Mouse (Mus musculus) common myeloid progenitor, adult 5-6 weeks (primary cell): Measurements from ENCODE around the gene Klk6. TPM values are rescaled to one million over a fixed set of nuclear protein-coding genes. Genes with fewer than 3 reads are reported as not detected.

Experiments used
- total RNA-seq: library from RNA; stranded (forward); fragments of 200-1000, 187-1606 nt; gene quantifications from 2 replicates; pipeline ENCODE4 v1.2.3, GENCODE M21; 2017

The Klk6 gene
- total RNA-seq, 1 experiment from 2014 or later = not detected

Other genes starting within 250 kb of the Klk6 start
- 7.8 and 8.1 TPM in 2 replicates for gene Zfp719, start 244.9 kb upstream of the Klk6 start, total RNA-seq
- 0.09 TPM in 1 of 2 replicates, not detected in the other for gene Zfp819, start 217.3 kb upstream of the Klk6 start, total RNA-seq
- not detected in 2 replicates for gene Ceacam18, start 189.8 kb upstream of the Klk6 start, total RNA-seq
- gene Siglece, start 164.3 kb upstream of the Klk6 start, total RNA-seq = 0.64 and 0.82 TPM in 2 replicates
- gene Ctu1, start 152.5 kb upstream of the Klk6 start, total RNA-seq = 8.1 and 9.3 TPM in 2 replicates
- not detected in 2 replicates for gene Klk14, start 134.1 kb upstream of the Klk6 start, total RNA-seq
- gene Klk13, start 111.9 kb upstream of the Klk6 start, total RNA-seq = not detected in 2 replicates
- gene Klk12, start 55.6 kb upstream of the Klk6 start, total RNA-seq = not detected in 2 replicates
- gene Klk11, start 49.9 kb upstream of the Klk6 start, total RNA-seq = not detected in 2 replicates
- gene Klk10, start 43.5 kb upstream of the Klk6 start, total RNA-seq = not detected in 2 replicates
- gene Klk9, start 32.6 kb upstream of the Klk6 start, total RNA-seq = not detected in 2 replicates
- gene Klk8, start 26.9 kb upstream of the Klk6 start, total RNA-seq = 29.0 and 33.0 TPM in 2 replicates
- gene Klk7, start 13.2 kb upstream of the Klk6 start, total RNA-seq = not detected in 2 replicates
- not detected in 2 replicates for gene Klk5, start 17.5 kb downstream of the Klk6 start, total RNA-seq
- gene Klk4, start 56.7 kb downstream of the Klk6 start, total RNA-seq = not detected in 2 replicates
- not detected in 2 replicates for gene Klk15, start 109.2 kb downstream of the Klk6 start, total RNA-seq
- gene Klk1b8, start 126.2 kb downstream of the Klk6 start, total RNA-seq = not detected in 2 replicates
- not detected in 2 replicates for gene Klk1b1, start 142.3 kb downstream of the Klk6 start, total RNA-seq
- gene Klk1b9, start 151.6 kb downstream of the Klk6 start, total RNA-seq = not detected in 2 replicates
- not detected in 2 replicates for gene Klk1b11, start 171.4 kb downstream of the Klk6 start, total RNA-seq
- not detected in 2 replicates for gene Klk1b26, start 187.7 kb downstream of the Klk6 start, total RNA-seq
- not detected in 2 replicates for gene Klk1b27, start 227.8 kb downstream of the Klk6 start, total RNA-seq